Mouse (Mus musculus) CH12.LX (cell line): ENCODE data around the gene Map3k13.

ENCODE experiments used
- CTCF ChIP-seq, 2 experiments: IDR thresholded peaks in 1 of 2; conservative IDR thresholded peaks in 1 of 2; 2 replicates each; pipeline ENCODE4 v1.5.1; 2011 to 2012; ENCODE audit warnings: low read depth in 2 of 2, low read length in 2 of 2, improper control_type of control experiment in 1 of 2, inconsistent platforms in 1 of 2, mild to moderate bottlenecking in 1 of 2, moderate library complexity in 1 of 2
- EP300 ChIP-seq: IDR thresholded peaks from 2 replicates; pipeline ENCODE4 v1.6.1; 2011; ENCODE audit warnings: low read length, improper control_type of control experiment
- ETS1 ChIP-seq: conservative IDR thresholded peaks from 2 replicates; pipeline ENCODE4 v1.6.1; 2012; ENCODE audit warnings: low read depth, mild to moderate bottlenecking, inconsistent platforms, low read length, improper control_type of control experiment, moderate library complexity
- GABPA ChIP-seq: IDR thresholded peaks from 2 replicates; pipeline ENCODE4 v1.6.1; 2012; ENCODE audit warnings: low read depth, low read length, improper control_type of control experiment, inconsistent platforms; ENCODE audit not compliant: insufficient replicate concordance
- MAFK ChIP-seq: IDR thresholded peaks from 2 replicates; pipeline ENCODE4 v1.6.1; 2011; ENCODE audit warnings: low read length, improper control_type of control experiment; ENCODE audit not compliant: insufficient replicate concordance
- UBTF ChIP-seq: IDR thresholded peaks from 2 replicates; pipeline ENCODE4 v1.6.1; 2012; ENCODE audit warnings: low read depth, mild to moderate bottlenecking, inconsistent platforms, low read length, improper control_type of control experiment, moderate library complexity

DNA sequence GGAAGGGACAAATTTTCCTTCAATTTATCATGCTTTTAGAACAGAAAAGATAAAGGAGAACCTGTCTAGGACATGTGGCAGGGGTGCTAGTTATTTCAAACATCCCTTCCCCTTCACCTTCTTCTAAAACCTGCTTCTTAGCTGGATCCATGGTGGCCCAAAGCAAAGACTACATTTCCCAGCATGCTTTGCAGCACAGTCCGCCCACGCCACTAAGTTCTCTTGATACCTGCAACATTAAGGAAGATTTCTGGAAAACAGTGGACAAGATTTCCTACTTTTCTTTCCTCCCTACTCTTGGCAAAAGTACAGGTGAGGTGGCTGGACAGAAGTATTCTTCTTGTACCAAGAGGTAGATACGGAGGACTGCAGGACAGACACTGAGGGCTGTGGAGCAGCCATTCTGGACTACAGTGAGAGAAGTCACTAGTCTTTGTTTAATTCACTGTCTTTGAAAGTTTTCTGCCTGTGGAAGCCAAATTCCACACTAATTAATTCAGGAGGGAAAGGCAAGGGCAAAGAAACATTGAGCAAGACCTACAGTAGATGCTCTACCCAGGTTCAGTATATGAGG, 15.8 kb upstream of the Map3k13 start:
- TF ChIP-seq EP300 (no peak), ETS1 (no peak), CTCF (conservative IDR thresholded peaks at IDR 0.05 in 1 of 2, IDR thresholded peaks at IDR 0.05 in 1 of 2; ENCODE audit: low read depth in 2 of 2, low read length in 2 of 2) (no peak), UBTF (no peak), GABPA (no peak), MAFK (no peak)
